Mouse (Mus musculus): Measurements from ENCODE around the gene Gm428.
"Not testable (repeated sequence)": the region's sequence is repeated elsewhere in the genome, so short reads cannot be mapped to it uniquely, and the experiment has no call there.

Gm428 gene

DNA sequence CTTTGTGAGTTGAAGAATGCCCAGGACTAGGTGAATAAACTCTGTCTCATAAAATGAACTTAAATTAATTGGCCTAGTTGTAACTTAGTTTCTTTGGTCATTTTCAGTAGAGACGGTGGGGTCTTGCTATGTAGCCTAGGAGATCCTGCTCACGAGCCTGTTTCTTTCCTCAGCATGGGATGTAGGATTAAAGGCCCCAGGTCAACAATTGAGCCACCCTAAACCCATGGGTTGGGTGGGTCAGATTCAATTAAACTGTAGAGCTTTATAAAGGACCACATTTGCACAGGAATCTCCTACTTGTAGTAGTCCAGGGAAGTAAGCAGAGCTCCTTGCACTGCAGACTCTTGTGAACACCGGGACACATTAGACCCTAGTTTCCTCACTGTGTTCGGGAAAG is at the start of gene Gm428:
Gm428 (plus strand) TSS at position 301 of the 400 bp plus-strand sequence.
- not testable (repeated sequence) for DNase-seq (ENCODE audit: low spot score)

DNA sequence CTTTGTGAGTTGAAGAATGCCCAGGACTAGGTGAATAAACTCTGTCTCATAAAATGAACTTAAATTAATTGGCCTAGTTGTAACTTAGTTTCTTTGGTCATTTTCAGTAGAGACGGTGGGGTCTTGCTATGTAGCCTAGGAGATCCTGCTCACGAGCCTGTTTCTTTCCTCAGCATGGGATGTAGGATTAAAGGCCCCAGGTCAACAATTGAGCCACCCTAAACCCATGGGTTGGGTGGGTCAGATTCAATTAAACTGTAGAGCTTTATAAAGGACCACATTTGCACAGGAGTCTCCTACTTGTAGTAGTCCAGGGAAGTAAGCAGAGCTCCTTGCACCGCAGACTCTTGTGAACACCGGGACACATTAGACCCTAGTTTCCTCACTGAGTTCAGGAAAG is 45.5 kb upstream of the Gm428 start, which contains the start of gene Gm11236:
Gm11236 (plus strand) TSS at position 301 of the 400 bp plus-strand sequence.
- not testable (repeated sequence) for DNase-seq (ENCODE audit: low spot score)

DNA sequence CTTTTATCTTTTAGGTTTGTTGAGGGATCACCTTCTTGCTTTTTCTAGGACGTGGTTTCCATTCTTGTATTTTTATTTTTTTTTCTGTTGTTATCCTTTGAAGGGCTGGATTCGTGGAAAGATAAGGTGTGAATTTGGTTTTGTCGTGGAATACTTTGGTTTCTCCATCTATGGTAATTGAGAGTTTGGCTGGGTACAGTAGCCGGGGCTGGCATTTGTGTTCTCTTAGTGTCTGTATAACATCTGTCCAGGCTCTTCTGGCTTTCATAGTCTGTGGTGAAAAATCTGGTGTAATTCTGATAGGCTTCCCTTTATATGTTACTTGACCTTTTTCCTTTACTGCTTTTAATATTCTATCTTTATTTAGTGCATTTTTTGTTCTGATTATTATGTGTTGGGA is 21.5 kb upstream of the Gm428 start:
- not testable (repeated sequence) for DNase-seq (ENCODE audit: low spot score)

DNA sequence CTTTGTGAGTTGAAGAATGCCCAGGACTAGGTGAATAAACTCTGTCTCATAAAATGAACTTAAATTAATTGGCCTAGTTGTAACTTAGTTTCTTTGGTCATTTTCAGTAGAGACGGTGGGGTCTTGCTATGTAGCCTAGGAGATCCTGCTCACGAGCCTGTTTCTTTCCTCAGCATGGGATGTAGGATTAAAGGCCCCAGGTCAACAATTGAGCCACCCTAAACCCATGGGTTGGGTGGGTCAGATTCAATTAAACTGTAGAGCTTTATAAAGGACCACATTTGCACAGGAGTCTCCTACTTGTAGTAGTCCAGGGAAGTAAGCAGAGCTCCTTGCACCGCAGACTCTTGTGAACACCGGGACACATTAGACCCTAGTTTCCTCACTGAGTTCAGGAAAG is 15.3 kb upstream of the Gm428 start, which contains the start of gene Gm11239:
Gm11239 (plus strand) TSS at position 301 of the 400 bp plus-strand sequence.
- DNase-seq (ENCODE audit: low spot score): not testable (repeated sequence)

DNA sequence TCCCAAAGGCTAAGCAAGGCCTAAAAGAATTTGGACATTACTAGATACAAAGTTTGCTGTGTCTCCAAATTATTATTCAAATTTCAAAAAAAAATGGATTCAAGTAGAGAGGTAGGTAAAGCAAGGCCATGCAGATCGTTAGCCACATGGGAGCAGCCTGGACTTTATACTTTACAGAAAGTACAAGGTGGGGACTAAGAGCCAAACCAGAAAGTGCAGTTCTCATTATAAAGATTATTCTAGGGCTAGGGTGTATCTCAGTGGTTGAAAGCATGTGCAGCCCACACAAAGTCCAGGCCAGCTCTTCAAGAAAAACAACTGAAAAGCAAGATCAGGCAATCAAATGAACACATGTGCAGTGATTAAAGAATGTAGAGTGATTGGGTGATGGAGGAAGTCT is 35.4 kb downstream of the Gm428 start:
- DNase-seq (ENCODE audit: low spot score): no peak

DNA sequence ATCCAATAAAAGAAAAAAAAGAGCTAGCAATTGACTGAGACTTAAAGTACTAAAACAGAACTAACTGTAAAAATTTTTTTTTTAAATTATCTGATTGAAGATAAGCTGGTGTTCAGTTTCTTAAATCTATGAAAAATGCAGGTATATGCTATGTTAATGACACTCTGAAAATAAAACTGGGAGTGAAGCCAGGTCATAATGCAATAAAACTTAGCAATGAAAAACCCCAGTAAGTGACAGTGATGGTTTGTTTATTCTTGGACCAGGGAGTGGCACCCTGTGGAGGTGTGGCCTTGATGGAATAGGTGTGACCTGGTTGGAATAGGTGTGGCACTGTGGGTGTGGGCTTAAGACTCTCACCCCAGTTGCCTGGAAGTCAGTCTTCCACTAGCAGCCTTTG is 36.5 kb downstream of the Gm428 start:
- DNase-seq (ENCODE audit: low spot score): no peak

Data from layer of hippocampus, adult 9-10 months (tissue).